9 mouse cellular contexts compared by ENCODE assay signal in the genomic region with DNA sequence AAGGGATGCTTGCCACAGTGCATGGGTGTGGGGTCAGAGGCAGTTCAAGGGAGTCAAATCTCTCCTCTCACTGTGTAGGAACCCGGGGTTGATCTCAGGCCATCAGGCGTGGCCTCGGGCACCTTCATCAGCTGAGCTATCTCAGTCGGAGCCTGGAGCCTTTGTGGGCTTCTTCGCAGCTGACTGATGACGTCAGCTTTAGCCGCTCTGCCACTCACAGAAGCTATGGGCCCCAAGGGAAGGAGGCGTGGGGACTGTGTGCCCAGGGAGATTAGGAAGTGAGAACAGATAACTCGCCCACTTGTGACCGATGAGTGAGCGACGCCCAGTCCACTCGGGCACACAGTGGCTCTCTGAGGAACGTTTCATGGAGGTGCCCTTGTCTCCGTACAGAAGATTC. TPM values are rescaled to one million over a fixed set of nuclear protein-coding genes. Genes with fewer than 3 reads are reported as not detected.
A peak's percentile ranks its signal among the peaks of the same experiment; 100 is the strongest.
DNase-seq lines count a peak whose midpoint lies in the region; ATAC-seq lines count a peak whose summit lies in the region.
"Had no signal": no experiment of that assay in that cellular context is flagged by ENCODE, and none has a peak within 500 bp of the region (broad histone marks: within the 10 kb centered on the region; RNA-seq: fewer than 3 reads in every experiment).

No protein-coding gene starts in this region.

- 27% methylated on average over 15 of the region's 15 CpGs for WGBS in liver, embryonic 11.5 days

- H3K36me3 ChIP-seq in liver, embryonic 11.5 days (ENCODE audit: control insufficient read depth, insufficient read depth, low read length), result no peaks in the 10 kb centered on the region

- H3K4me1 ChIP-seq in liver, embryonic 11.5 days (replicated peaks; ENCODE audit: control insufficient read depth, insufficient read depth, low read length), result peaks cover 9% of the 10 kb centered on the region

- no peak overlapping the region for H3K9ac ChIP-seq in liver, embryonic 11.5 days (ENCODE audit: low read depth, low read length)

- intact Hi-C loops in heart, postnatal 14 days (cut with DNase I), result no loop called here

- peak overlapping the region; percentile 37 for H3K4me2 ChIP-seq in liver, embryonic 11.5 days

- peak; percentile 94 for DNase-seq in heart, adult 11 months
- DNase-seq in heart, postnatal 14 days, result no peak
- no peak for DNase-seq in liver, embryonic 11.5 days (ENCODE audit: low spot score)
- DNase-seq in retina, embryonic 14.5 days (ENCODE audit: low spot score), result peak; percentile 37
- DNase-seq in urinary bladder, adult 18-20 months (ENCODE audit: low spot score in 2 of 2), result no peak
- no peak for DNase-seq in kidney, postnatal 10 days
- DNase-seq in Muller cell, postnatal 12 days (ENCODE audit: inconsistent ontology term), result no peak
- DNase-seq: kidney, adult 2 months had no signal

- no peaks in the 10 kb centered on the region for H3K9me3 ChIP-seq in liver, embryonic 11.5 days (ENCODE audit: control insufficient read depth, low read length)

- no peak overlapping the region for H3K27ac ChIP-seq in liver, embryonic 11.5 days (ENCODE audit: low read depth, low read length)

- no peak overlapping the region for H3K4me3 ChIP-seq in liver, embryonic 11.5 days (ENCODE audit: low read depth, low read length)

- ATAC-seq in common myeloid progenitor, adult 5-6 weeks (replicated peaks; ENCODE audit: low read depth, poor library complexity, severe bottlenecking), result peak; percentile 76
- peak; percentile 77 for ATAC-seq in liver, embryonic 11.5 days (replicated peaks; ENCODE audit: low FRiP score)

- peaks cover 34% of the 10 kb centered on the region for H3K27me3 ChIP-seq in liver, embryonic 11.5 days (replicated peaks; ENCODE audit: control insufficient read depth, insufficient read depth, low read length)

RNA-seq across cellular contexts. Expression of a gene that starts 2.8 kb away (rescaled TPM):
- total RNA-seq in heart, postnatal 14 days (2021), result under 1 TPM; 0.17 to 0.48 TPM
- total RNA-seq in common myeloid progenitor, adult 5-6 weeks (2017), result not detected in 2 replicates
- polyA plus RNA-seq in liver, embryonic 11.5 days (2014; fragmentation: Nextera tagmentation; extraction: Ambion mirVana), result 0.69 and 1.8 TPM in 2 replicates

Comparison
In these comparisons a context has a peak if more than half of its experiments do, and no peak if none do; other contexts are left out.
1. DNase-seq: peak in heart, adult 11 months (single experiment) and retina, embryonic 14.5 days (single experiment); none in heart, postnatal 14 days (0 of 2), liver, embryonic 11.5 days (single experiment), urinary bladder, adult 18-20 months (0 of 2), kidney, postnatal 10 days (single experiment) and Muller cell, postnatal 12 days (single experiment).